9 mouse cellular contexts compared by ENCODE assay signal in genomic region chr5:36168963-36169650, GRCm38 (mm10). TPM values are rescaled to one million over a fixed set of nuclear protein-coding genes. Genes with fewer than 3 reads are reported as not detected.
DNase-seq lines count a peak whose midpoint lies in the region; ATAC-seq and TF ChIP-seq lines count a peak whose summit lies in the region.
"Had no signal": no experiment of that assay in that cellular context is flagged by ENCODE, and none has a peak within 500 bp of the region (broad histone marks: within the 10 kb centered on the region; RNA-seq: fewer than 3 reads in every experiment).

No protein-coding gene starts in this region.

- H3K4me2 ChIP-seq in lung, embryonic 14.5 days = no peak overlapping the region
- no peak overlapping the region for H3K4me2 ChIP-seq in hindbrain, embryonic 14.5 days (replicated peaks)
- no peak overlapping the region for H3K4me2 ChIP-seq in neural tube, embryonic 15.5 days
- H3K4me2 ChIP-seq: limb, embryonic 13.5 days had no signal

- H3K4me3 ChIP-seq in lung, embryonic 14.5 days (ENCODE audit: low read depth, low read length) = no peak overlapping the region
- no peak overlapping the region for H3K4me3 ChIP-seq in hindbrain, embryonic 14.5 days (replicated peaks; ENCODE audit: low read length)
- no peak overlapping the region for H3K4me3 ChIP-seq in neural tube, embryonic 15.5 days (replicated peaks)
- H3K4me3 ChIP-seq: limb, embryonic 13.5 days had no signal

- 70% methylated on average over 14 of the region's 14 CpGs for WGBS in lung, embryonic 14.5 days
- WGBS in hindbrain, embryonic 14.5 days = 42% methylated on average over 14 of the region's 14 CpGs
- WGBS in neural tube, embryonic 15.5 days = 26% methylated on average over 14 of the region's 14 CpGs

- H3K36me3 ChIP-seq in lung, embryonic 14.5 days (ENCODE audit: insufficient read depth) = no peaks in the 10 kb centered on the region
- no peaks in the 10 kb centered on the region for H3K36me3 ChIP-seq in hindbrain, embryonic 14.5 days (replicated peaks; ENCODE audit: control insufficient read depth, insufficient read depth)
- no peaks in the 10 kb centered on the region for H3K36me3 ChIP-seq in neural tube, embryonic 15.5 days
- H3K36me3 ChIP-seq: limb, embryonic 13.5 days had no signal

- ATAC-seq in lung, embryonic 14.5 days (ENCODE audit: insufficient read depth) = no peak
- peak; percentile 42; the same call in 1 of the 2 replicates for ATAC-seq in hindbrain, embryonic 14.5 days (ENCODE audit: low FRiP score)
- ATAC-seq in neural tube, embryonic 15.5 days (ENCODE audit: low FRiP score) = peak; percentile 52
- ATAC-seq in activated CD4-positive, CD25-positive, alpha-beta regulatory T cell, adult 4 months = no peak

- no peak overlapping the region for H3K9ac ChIP-seq in lung, embryonic 14.5 days
- no peak overlapping the region for H3K9ac ChIP-seq in hindbrain, embryonic 14.5 days
- H3K9ac ChIP-seq in neural tube, embryonic 15.5 days (replicated peaks) = no peak overlapping the region
- H3K9ac ChIP-seq: limb, embryonic 13.5 days had no signal

- DNase-seq in adrenal gland, adult 2 months = peak; percentile 60
- no peak for DNase-seq in adrenal gland, adult 8-10 months
- DNase-seq in lung, embryonic 14.5 days = no peak
- no peak for DNase-seq in lung, postnatal 36 days
- DNase-seq in hindbrain, embryonic 14.5 days (ENCODE audit: low spot score) = peak; percentile 33
- no peak for DNase-seq in B cell, adult 2 months

- H3K27ac ChIP-seq in lung, embryonic 14.5 days (ENCODE audit: low read depth) = peak overlapping the region; percentile 8; the same call in 1 of the 2 replicates
- peak overlapping the region; percentile 53; the same call in 1 of the 2 replicates for H3K27ac ChIP-seq in hindbrain, embryonic 14.5 days
- H3K27ac ChIP-seq in neural tube, embryonic 15.5 days (replicated peaks) = peak overlapping the region; percentile 72
- H3K27ac ChIP-seq: limb, embryonic 13.5 days had no signal

- H3K4me1 ChIP-seq in lung, embryonic 14.5 days (ENCODE audit: insufficient read depth) = no peaks in the 10 kb centered on the region
- H3K4me1 ChIP-seq in hindbrain, embryonic 14.5 days (replicated peaks; ENCODE audit: control insufficient read depth, insufficient read depth, low read length) = peaks cover 19% of the 10 kb centered on the region
- peaks cover 36% of the 10 kb centered on the region for H3K4me1 ChIP-seq in neural tube, embryonic 15.5 days

- TF ChIP-seq CTCF in lung, embryonic 14.5 days (IDR thresholded peaks at IDR 0.05; ENCODE audit: low read depth) = no peak

- H3K27me3 ChIP-seq in lung, embryonic 14.5 days (ENCODE audit: insufficient read depth, low read length) = no peaks in the 10 kb centered on the region
- H3K27me3 ChIP-seq in hindbrain, embryonic 14.5 days (ENCODE audit: control insufficient read depth, insufficient read depth, low read length) = no peaks in the 10 kb centered on the region
- 0 out of 2 replicates have a peak, but pooled peaks cover 3% of the 10 kb centered on the region for H3K27me3 ChIP-seq in neural tube, embryonic 15.5 days (replicated peaks)
- H3K27me3 ChIP-seq: limb, embryonic 13.5 days had no signal

- H3K9me3 ChIP-seq in lung, embryonic 14.5 days (ENCODE audit: low read depth, low read length) = no peaks in the 10 kb centered on the region
- no peaks in the 10 kb centered on the region for H3K9me3 ChIP-seq in hindbrain, embryonic 14.5 days (ENCODE audit: control insufficient read depth, low read length)
- H3K9me3 ChIP-seq in neural tube, embryonic 15.5 days (replicated peaks) = no peaks in the 10 kb centered on the region
- H3K9me3 ChIP-seq: limb, embryonic 13.5 days had no signal

RNA-seq across cellular contexts. Expression of gene Psapl1, which starts 34.7 kb away (rescaled TPM):
- total RNA-seq in adrenal gland, adult 2 months (2021) = not detected
- not detected in 2 replicates for polyA plus RNA-seq in adrenal gland, adult 2 months (2012; rRNA removed)
- under 1 TPM in 1 of 4 experiments, not detected in 3; 0.10 TPM for total RNA-seq in adrenal gland, adult 8-10 months (2022)
- 0.20 TPM in 1 of 2 replicates, not detected in the other for polyA plus RNA-seq in lung, embryonic 14.5 days (2014; fragmentation: Nextera tagmentation; extraction: Ambion mirVana)
- polyA plus RNA-seq in hindbrain, embryonic 14.5 days (2014; fragmentation: Nextera tagmentation; extraction: Ambion mirVana) = 0.13 and 0.17 TPM in 2 replicates
- polyA plus RNA-seq in neural tube, embryonic 15.5 days (2015; fragmentation: Nextera tagmentation; extraction: Ambion mirVana) = 0.20 TPM in 1 of 2 replicates, not detected in the other
- polyA plus RNA-seq in activated CD4-positive, CD25-positive, alpha-beta regulatory T cell, adult 4 months (2017; shearing (Covaris generic)) = not detected

Comparison
In these comparisons a context has a peak if more than half of its experiments do, and no peak if none do; other contexts are left out.
1. DNase-seq: peak in adrenal gland, adult 2 months (single experiment) and hindbrain, embryonic 14.5 days (single experiment); none in adrenal gland, adult 8-10 months (single experiment), lung, embryonic 14.5 days (single experiment), lung, postnatal 36 days (single experiment) and B cell, adult 2 months (0 of 2).
2. ATAC-seq: peak in hindbrain, embryonic 14.5 days (single experiment) and neural tube, embryonic 15.5 days (single experiment); none in lung, embryonic 14.5 days (single experiment) and activated CD4-positive, CD25-positive, alpha-beta regulatory T cell, adult 4 months (single experiment).
3. H3K27ac ChIP-seq: peak in every context shown above with its lines; median percentile 72 in neural tube, embryonic 15.5 days; 53 in hindbrain, embryonic 14.5 days; 8 in lung, embryonic 14.5 days.